Comparison of ENCODE assay signal across 13 mouse cellular contexts in the genomic region with DNA sequence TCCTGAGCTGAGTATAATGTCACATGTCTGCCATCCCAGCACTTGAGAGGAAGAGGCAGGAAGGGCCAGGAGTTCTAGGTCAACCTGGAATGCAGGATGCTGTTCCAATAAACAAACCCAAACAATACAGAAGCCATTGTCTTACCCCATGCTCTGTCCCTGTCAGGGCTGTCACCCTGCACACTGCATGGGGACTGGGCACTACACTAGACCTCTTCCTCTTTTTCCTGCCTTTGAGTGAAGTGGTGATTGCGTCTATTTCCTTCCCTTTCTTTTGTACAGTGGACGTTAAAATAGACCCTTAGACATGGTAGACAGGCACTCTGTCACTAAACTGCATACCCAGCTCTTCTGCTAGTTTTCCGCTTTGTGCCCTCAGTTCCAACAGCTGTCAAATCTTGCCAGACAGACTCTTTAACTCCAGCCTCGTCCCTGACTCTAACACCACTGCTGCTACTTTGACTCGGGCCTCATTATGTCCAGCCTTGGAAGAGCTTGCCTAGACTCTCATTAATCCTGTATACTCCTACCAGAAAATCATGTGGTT. TPM values are rescaled to one million over a fixed set of nuclear protein-coding genes. Genes with fewer than 3 reads are reported as not detected.
A peak's percentile ranks its signal among the peaks of the same experiment; 100 is the strongest.
DNase-seq lines count a peak whose midpoint lies in the region; ATAC-seq and TF ChIP-seq lines count a peak whose summit lies in the region.
"Had no signal": no experiment of that assay in that cellular context is flagged by ENCODE, and none has a peak within 500 bp of the region (broad histone marks: within the 10 kb centered on the region; RNA-seq: fewer than 3 reads in every experiment).

No protein-coding gene starts in this region.

- H3K4me1 ChIP-seq in bone marrow, adult 2 months (ENCODE audit: control insufficient read depth, insufficient read depth, low read length) = peaks cover 2% of the 10 kb centered on the region; the same call in 1 of the 2 replicates
- H3K4me1 ChIP-seq: hindbrain, embryonic 15.5 days had no signal

- no peak for TF ChIP-seq POLR2A in bone marrow, adult 2 months (IDR thresholded peaks at IDR 0.05; ENCODE audit: borderline replicate concordance, control insufficient read depth, low read depth, low read length)

- WGBS in bone marrow, adult 2 months = 19% methylated on average over 5 of the region's 5 CpGs

- ATAC-seq in hematopoietic stem cell, adult 5-6 weeks (replicated peaks in 1 of 2; ENCODE audit: insufficient read depth in 1 of 2, low FRiP score in 2 of 2, low TSS enrichment in 1 of 2, low read depth in 1 of 2, poor library complexity in 2 of 2, severe bottlenecking in 2 of 2) = peak; percentile 92 to 97

- peak overlapping the region; percentile 92 for H3K27ac ChIP-seq in bone marrow, adult 2 months (ENCODE audit: control insufficient read depth, insufficient read depth, low read depth, low read length, poor library complexity)
- H3K27ac ChIP-seq: hindbrain, embryonic 15.5 days had no signal

- intact Hi-C loops in left cerebral cortex, postnatal 36 days (cut with DNase I) = no loop called here

- TF ChIP-seq CTCF in bone marrow, adult 2 months (IDR thresholded peaks at IDR 0.05; ENCODE audit: control insufficient read depth, insufficient read depth, low read length) = no peak

- H3K4me3 ChIP-seq in bone marrow, adult 2 months (replicated peaks; ENCODE audit: control insufficient read depth, low read depth, low read length) = peak overlapping the region; percentile 11
- H3K4me3 ChIP-seq: hindbrain, embryonic 15.5 days; myocyte had no signal

- DNase-seq in layer of hippocampus, adult 11-12 months (ENCODE audit: low spot score) = peak; percentile 33
- DNase-seq in layer of hippocampus, adult 9-10 months (ENCODE audit: low spot score) = no peak
- peak; percentile 51 for DNase-seq in lung, postnatal 25 days (ENCODE audit: low spot score)
- DNase-seq in left cerebral cortex, postnatal 36 days (ENCODE audit: low spot score in 2 of 2) = no peak
- no peak for DNase-seq in T-cell, adult 2 months (ENCODE audit: low spot score)
- DNase-seq: adrenal gland, postnatal 14 days; cerebellum, postnatal 10 days; right cerebral cortex, postnatal 4 days had no signal

RNA-seq across cellular contexts. Expression of gene Gmeb1, which starts 13.9 kb away (rescaled TPM):
- 10.9 and 19.6 TPM in 2 replicates for polyA plus RNA-seq in bone marrow, adult 2 months (2011; ENCODE audit: insufficient read depth, insufficient read length, low replicate concordance, missing spikeins)
- total RNA-seq in hematopoietic stem cell, adult 5-6 weeks (2017) = 25.0 and 31.9 TPM in 2 replicates
- total RNA-seq in left cerebral cortex, postnatal 36 days (2021) = 10 to 100 TPM; 20.7 to 25.2 TPM

RNA-seq across cellular contexts. Expression of gene Taf12, which starts 26.7 kb away (rescaled TPM):
- polyA plus RNA-seq in bone marrow, adult 2 months (2011; ENCODE audit: insufficient read depth, insufficient read length, low replicate concordance, missing spikeins) = 17.0 and 20.5 TPM in 2 replicates
- total RNA-seq in hematopoietic stem cell, adult 5-6 weeks (2017) = 21.3 and 44.1 TPM in 2 replicates
- total RNA-seq in left cerebral cortex, postnatal 36 days (2021) = 10 to 100 TPM; 19.0 to 25.2 TPM

RNA-seq across cellular contexts. Expression of gene Ythdf2, which starts 35.4 kb away (rescaled TPM):
- 9.9 and 14.7 TPM in 2 replicates for polyA plus RNA-seq in bone marrow, adult 2 months (2011; ENCODE audit: insufficient read depth, insufficient read length, low replicate concordance, missing spikeins)
- 77.9 and 81.3 TPM in 2 replicates for total RNA-seq in hematopoietic stem cell, adult 5-6 weeks (2017)
- 10 to 100 TPM; 37.6 to 47.1 TPM for total RNA-seq in left cerebral cortex, postnatal 36 days (2021)

RNA-seq across cellular contexts. Expression of gene Rab42, which starts 55.7 kb away (rescaled TPM):
- polyA plus RNA-seq in bone marrow, adult 2 months (2011; ENCODE audit: insufficient read depth, insufficient read length, low replicate concordance, missing spikeins) = not detected in 2 replicates
- not detected in 2 replicates for total RNA-seq in hematopoietic stem cell, adult 5-6 weeks (2017)
- 1 to 10 TPM; 1.5 to 2.8 TPM for total RNA-seq in left cerebral cortex, postnatal 36 days (2021)
- total RNA-seq: G1E had no signal

Comparison
In these comparisons a context has a peak if more than half of its experiments do, and no peak if none do; other contexts are left out.
1. DNase-seq: peak in layer of hippocampus, adult 11-12 months (single experiment) and lung, postnatal 25 days (single experiment); none in layer of hippocampus, adult 9-10 months (single experiment), left cerebral cortex, postnatal 36 days (0 of 2) and T-cell, adult 2 months (single experiment).